ENCODE assay signal across 8 mouse cellular contexts in the genomic region with DNA sequence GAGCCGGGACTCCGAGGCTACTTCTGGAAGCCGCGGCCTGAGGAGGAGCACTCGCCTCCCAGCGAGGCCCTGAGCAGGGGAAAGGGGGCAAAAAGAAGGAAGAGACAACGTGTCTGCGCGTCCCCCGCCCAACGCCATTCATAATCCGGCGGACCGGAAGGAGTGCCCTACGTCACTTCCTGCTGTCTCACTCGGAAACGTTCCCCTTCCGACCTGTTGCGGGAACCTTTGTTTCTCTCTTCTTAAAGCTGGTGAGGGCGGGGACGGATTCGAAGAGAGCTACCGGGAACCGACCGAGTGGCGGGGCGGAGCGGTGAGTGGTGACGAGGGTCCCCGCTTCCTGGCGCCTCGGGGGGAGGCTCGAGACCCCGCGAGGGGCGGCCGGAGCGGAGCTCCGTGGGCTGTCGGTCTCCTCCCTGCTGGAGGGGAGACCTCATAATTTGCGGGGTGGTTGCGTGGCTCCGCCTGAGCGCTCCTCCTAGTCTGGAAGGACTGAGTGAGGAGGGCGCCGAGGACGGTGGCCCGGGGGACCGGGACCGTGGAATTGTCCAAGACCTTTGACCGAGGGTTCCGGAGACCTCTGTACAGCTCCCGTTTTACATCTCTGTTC. TPM values are rescaled to one million over a fixed set of nuclear protein-coding genes. Genes with fewer than 3 reads are reported as not detected.
DNase-seq lines count a peak whose midpoint lies in the region; ATAC-seq and TF ChIP-seq lines count a peak whose summit lies in the region.

A gene (plus strand): TSS at position 177 of the 610 bp plus-strand sequence.
A gene (minus strand): TSS at position 370 of the 610 bp plus-strand sequence.

- H3K4me3 ChIP-seq in CH12.LX (replicated peaks in 1 of 3; ENCODE audit: low read depth in 2 of 3, low read length in 2 of 3, poor library complexity in 1 of 3) = peak within 1 kb of the TSS; percentile 73 to 94 (median 81)
- peak within 1 kb of the TSS; percentile 66 for H3K4me3 ChIP-seq in forebrain, embryonic 11.5 days (ENCODE audit: low read depth, low read length)
- H3K4me3 ChIP-seq in heart, embryonic 16.5 days (ENCODE audit: low read length) = peak within 1 kb of the TSS; percentile 96
- H3K4me3 ChIP-seq in liver, embryonic 15.5 days (replicated peaks) = peak within 1 kb of the TSS; percentile 93
- H3K4me3 ChIP-seq in neural tube, embryonic 12.5 days = peak within 1 kb of the TSS; percentile 82

- peak; percentile 97 for ATAC-seq in forebrain, embryonic 11.5 days (replicated peaks; ENCODE audit: low FRiP score)
- peak; percentile 99 for ATAC-seq in heart, embryonic 16.5 days (replicated peaks; ENCODE audit: extremely low read depth, insufficient read depth, low FRiP score)
- peak; percentile 96 for ATAC-seq in liver, embryonic 15.5 days (ENCODE audit: insufficient read depth)
- ATAC-seq in neural tube, embryonic 12.5 days (ENCODE audit: low FRiP score, low read depth) = peak; percentile 96

- peak within 1 kb of the TSS; percentile 66 for H3K27ac ChIP-seq in CH12.LX (ENCODE audit: insufficient read depth, low read depth)
- peak within 1 kb of the TSS; percentile 94 for H3K27ac ChIP-seq in forebrain, embryonic 11.5 days (ENCODE audit: low read depth, low read length)
- peak within 1 kb of the TSS; percentile 96 for H3K27ac ChIP-seq in heart, embryonic 16.5 days (ENCODE audit: low read length)
- H3K27ac ChIP-seq in liver, embryonic 15.5 days (replicated peaks) = peak within 1 kb of the TSS; percentile 92
- peak within 1 kb of the TSS; percentile 96 for H3K27ac ChIP-seq in neural tube, embryonic 12.5 days

- H3K4me2 ChIP-seq in CH12.LX (ENCODE audit: insufficient read depth, low read depth, poor library complexity, severe bottlenecking) = peak within 1 kb of the TSS; percentile 98
- peak within 1 kb of the TSS; percentile 55 for H3K4me2 ChIP-seq in forebrain, embryonic 11.5 days (ENCODE audit: low read depth, low read length, severe bottlenecking)
- H3K4me2 ChIP-seq in heart, embryonic 16.5 days (ENCODE audit: low read depth, low read length) = peak within 1 kb of the TSS; percentile 72
- peak within 1 kb of the TSS; percentile 80 for H3K4me2 ChIP-seq in liver, embryonic 15.5 days
- peak within 1 kb of the TSS; percentile 69 for H3K4me2 ChIP-seq in neural tube, embryonic 12.5 days (replicated peaks)

- dilution Hi-C loops in CH12.LX (cut with MboI; ENCODE audit: extremely low pct_ligation_motif_present, extremely low pct_unique_long_range_greater_than_20kb, low sequenced_read_pairs) = no loop called here

- TF ChIP-seq POLR2A in CH12.LX (IDR thresholded peaks at IDR 0.05; ENCODE audit: low read depth, low read length) = peak; percentile 99

- TF ChIP-seq RAD21 in CH12.LX (IDR thresholded peaks at IDR 0.05; ENCODE audit: low read depth, low read length) = no peak

- TF ChIP-seq CTCF in CH12.LX (conservative IDR thresholded peaks at IDR 0.05 in 1 of 2, IDR thresholded peaks at IDR 0.05 in 1 of 2; ENCODE audit: low read depth in 2 of 2, low read length in 2 of 2) = no peak

- no peaks in the 10 kb centered on the region for H3K9me3 ChIP-seq in CH12.LX (replicated peaks; ENCODE audit: low read length)
- no peaks in the 10 kb centered on the region for H3K9me3 ChIP-seq in forebrain, embryonic 11.5 days (ENCODE audit: control insufficient read depth, low read length)
- H3K9me3 ChIP-seq in heart, embryonic 16.5 days (replicated peaks; ENCODE audit: control insufficient read depth, low read length) = no peaks in the 10 kb centered on the region
- no peaks in the 10 kb centered on the region for H3K9me3 ChIP-seq in liver, embryonic 15.5 days (replicated peaks)
- H3K9me3 ChIP-seq in neural tube, embryonic 12.5 days = no peaks in the 10 kb centered on the region

- no peaks in the 10 kb centered on the region for H3K27me3 ChIP-seq in CH12.LX (replicated peaks)
- H3K27me3 ChIP-seq in forebrain, embryonic 11.5 days (ENCODE audit: control insufficient read depth, insufficient read depth, low read length) = no peaks in the 10 kb centered on the region
- no peaks in the 10 kb centered on the region for H3K27me3 ChIP-seq in heart, embryonic 16.5 days (ENCODE audit: control insufficient read depth, insufficient read depth, low read length)
- no peaks in the 10 kb centered on the region for H3K27me3 ChIP-seq in liver, embryonic 15.5 days
- H3K27me3 ChIP-seq in neural tube, embryonic 12.5 days (replicated peaks) = no peaks in the 10 kb centered on the region

- H3K36me3 ChIP-seq in CH12.LX (replicated peaks in 1 of 2; ENCODE audit: control insufficient read depth in 1 of 2, insufficient read depth in 1 of 2, low read length in 1 of 2) = peaks cover 0 to 20% of the 10 kb centered on the region in 2 experiments
- H3K36me3 ChIP-seq in forebrain, embryonic 11.5 days (ENCODE audit: control insufficient read depth, insufficient read depth, low read length) = no peaks in the 10 kb centered on the region
- H3K36me3 ChIP-seq in heart, embryonic 16.5 days (ENCODE audit: control insufficient read depth, insufficient read depth) = no peaks in the 10 kb centered on the region
- no peaks in the 10 kb centered on the region for H3K36me3 ChIP-seq in liver, embryonic 15.5 days (replicated peaks)
- no peaks in the 10 kb centered on the region for H3K36me3 ChIP-seq in neural tube, embryonic 12.5 days

- WGBS in forebrain, embryonic 11.5 days = under 1% methylated on average over 53 of the region's 53 CpGs
- under 1% methylated on average over 53 of the region's 53 CpGs for WGBS in heart, embryonic 16.5 days
- 0% methylated on average over 53 of the region's 53 CpGs for WGBS in liver, embryonic 15.5 days (ENCODE audit: insufficient replicate concordance)
- WGBS in neural tube, embryonic 12.5 days = under 1% methylated on average over 53 of the region's 53 CpGs

- H3K9ac ChIP-seq in CH12.LX (ENCODE audit: insufficient read depth, low read depth) = peak within 1 kb of the TSS; percentile 83
- H3K9ac ChIP-seq in forebrain, embryonic 11.5 days (ENCODE audit: low read length) = peak within 1 kb of the TSS; percentile 99
- peak within 1 kb of the TSS; percentile 90 for H3K9ac ChIP-seq in heart, embryonic 16.5 days (ENCODE audit: low read length)
- peak within 1 kb of the TSS; percentile 88 for H3K9ac ChIP-seq in liver, embryonic 15.5 days
- H3K9ac ChIP-seq in neural tube, embryonic 12.5 days = peak within 1 kb of the TSS; percentile 95

- peak; percentile 100 for DNase-seq in CH12.LX (ENCODE audit: extremely low read depth)
- DNase-seq in c-Kit-positive CD71-positive TER-119-negative erythroid progenitor cells, embryonic 14.5 days (ENCODE audit: low read depth) = peak; percentile 89
- peak; percentile 94 for DNase-seq in forebrain, embryonic 11.5 days (ENCODE audit: low spot score)
- peak; percentile 93 to 94 for DNase-seq in kidney, postnatal 36 days
- peak; percentile 93 for DNase-seq in telencephalon, adult 2 months (ENCODE audit: low read depth, low spot score)

- peaks cover 5 to 42% of the 10 kb centered on the region in 2 experiments for H3K4me1 ChIP-seq in CH12.LX (ENCODE audit: control insufficient read depth in 1 of 2, insufficient read depth in 2 of 2)
- no peaks in the 10 kb centered on the region for H3K4me1 ChIP-seq in forebrain, embryonic 11.5 days (replicated peaks; ENCODE audit: control insufficient read depth, insufficient read depth, low read length)
- H3K4me1 ChIP-seq in heart, embryonic 16.5 days (ENCODE audit: control insufficient read depth, insufficient read depth, low read length) = peaks cover 12% of the 10 kb centered on the region
- peaks cover 27% of the 10 kb centered on the region for H3K4me1 ChIP-seq in liver, embryonic 15.5 days (replicated peaks)
- peaks cover 22% of the 10 kb centered on the region for H3K4me1 ChIP-seq in neural tube, embryonic 12.5 days

- no peak for TF ChIP-seq EP300 in CH12.LX (IDR thresholded peaks at IDR 0.05; ENCODE audit: low read length)

- in situ Hi-C loops in CH12.LX (cut with MboI; ENCODE audit: low pct_ligation_motif_present, low pct_unique_long_range_greater_than_20kb, low sequenced_read_pairs) = no loop called here

- H3K79me2 ChIP-seq in CH12.LX (replicated peaks; ENCODE audit: control insufficient read depth, extremely low read depth, insufficient read depth, poor library complexity, severe bottlenecking) = peaks cover 55% of the 10 kb centered on the region

TF ChIP-seq in CH12.LX, 34 proteins besides CTCF, POLR2A, EP300 and RAD21 (continues in another document):
- TF ChIP-seq UBTF (IDR thresholded peaks at IDR 0.05; ENCODE audit: low read depth, low read length) (peak; percentile 98), NELFE (IDR thresholded peaks at IDR 0.05; ENCODE audit: low read depth, low read length) (peak; percentile 99), MYC (IDR thresholded peaks at IDR 0.05; ENCODE audit: low read depth, low read length) (peak; percentile 98), IRF4 (IDR thresholded peaks at IDR 0.05; ENCODE audit: low read depth, low read length) (peak; percentile 95), HCFC1 (IDR thresholded peaks at IDR 0.05; ENCODE audit: low read depth, low read length) (peak; percentile 95), MEF2A (IDR thresholded peaks at IDR 0.05; ENCODE audit: borderline replicate concordance, low read depth, low read length) (peak; percentile 95), MAFK (IDR thresholded peaks at IDR 0.05; ENCODE audit: insufficient replicate concordance, low read length) (no peak), CHD2 (IDR thresholded peaks at IDR 0.05; ENCODE audit: low read length) (peak; percentile 81), MXI1 (IDR thresholded peaks at IDR 0.05; ENCODE audit: low read depth, low read length) (peak; percentile 97), E2F4 (IDR thresholded peaks at IDR 0.05; ENCODE audit: insufficient replicate concordance, low read depth, low read length) (peak; percentile 89; the same call in 1 of the 2 replicates)

RNA-seq across cellular contexts. Expression of the first gene that starts in this region (rescaled TPM):
- total RNA-seq in CH12.LX (2012; rRNA removed) (21.5 and 23.8 TPM in 2 replicates), CH12.LX (2014; rRNA removed) (36.2 and 36.9 TPM in 2 replicates)
- polyA plus RNA-seq in CH12.LX (2012; ENCODE audit: insufficient read length, low read depth) = 37.2 and 37.9 TPM in 2 replicates
- polyA plus RNA-seq in forebrain, embryonic 11.5 days (2014; fragmentation: Nextera tagmentation; extraction: Ambion mirVana) = 22.4 and 22.9 TPM in 2 replicates
- 10.8 and 12.7 TPM in 2 replicates for polyA plus RNA-seq in heart, embryonic 16.5 days (2015; fragmentation: Nextera tagmentation; extraction: Ambion mirVana)
- 8.5 and 9.3 TPM in 2 replicates for polyA plus RNA-seq in liver, embryonic 15.5 days (2015; fragmentation: Nextera tagmentation; extraction: Ambion mirVana)
- polyA plus RNA-seq in neural tube, embryonic 12.5 days (2016; fragmentation: Nextera tagmentation; extraction: Ambion mirVana) = 22.7 and 23.5 TPM in 2 replicates

RNA-seq across cellular contexts. Expression of the second gene that starts in this region (rescaled TPM):
- total RNA-seq in CH12.LX (2012; rRNA removed) (33.3 and 33.6 TPM in 2 replicates), CH12.LX (2014; rRNA removed) (67.2 and 72.5 TPM in 2 replicates)
- polyA plus RNA-seq in CH12.LX (2012; ENCODE audit: insufficient read length, low read depth) = 44.6 and 45.1 TPM in 2 replicates
- 13.4 and 13.6 TPM in 2 replicates for polyA plus RNA-seq in forebrain, embryonic 11.5 days (2014; fragmentation: Nextera tagmentation; extraction: Ambion mirVana)
- 3.7 and 4.1 TPM in 2 replicates for polyA plus RNA-seq in heart, embryonic 16.5 days (2015; fragmentation: Nextera tagmentation; extraction: Ambion mirVana)
- polyA plus RNA-seq in liver, embryonic 15.5 days (2015; fragmentation: Nextera tagmentation; extraction: Ambion mirVana) = 2.8 and 2.9 TPM in 2 replicates
- polyA plus RNA-seq in neural tube, embryonic 12.5 days (2016; fragmentation: Nextera tagmentation; extraction: Ambion mirVana) = 4.9 and 7.4 TPM in 2 replicates

Comparison
In these comparisons a context has a peak if more than half of its experiments do, and no peak if none do; other contexts are left out.
1. Peak in every context shown above with its lines: DNase-seq, ATAC-seq, H3K4me3 ChIP-seq and H3K27ac ChIP-seq.